Mouse (Mus musculus) bone marrow macrophage, adult 2 months (primary cell): Measurements from ENCODE around the gene Dusp10. TPM values are rescaled to one million over a fixed set of nuclear protein-coding genes. Genes with fewer than 3 reads are reported as not detected.

Source experiments
- H3K27ac ChIP-seq: 2 replicates; pipeline ENCODE4 v1.5.1; 2012; ENCODE audit warnings: low read depth, low read length; ENCODE audit not compliant: insufficient read depth
- H3K4me1 ChIP-seq: 2 replicates; pipeline ENCODE4 v1.6.1; 2012; ENCODE audit warnings: low read length; ENCODE audit not compliant: control insufficient read depth, insufficient read depth
- H3K4me3 ChIP-seq: 2 replicates; pipeline ENCODE4 v1.5.1; 2012; ENCODE audit warnings: mild to moderate bottlenecking, low read length, moderate library complexity; ENCODE audit not compliant: insufficient read depth
- CTCF ChIP-seq: IDR thresholded peaks from 2 replicates; pipeline ENCODE4 v1.5.1; 2012; ENCODE audit warnings: low read depth, mild to moderate bottlenecking, low read length, moderate library complexity
- POLR2A ChIP-seq: IDR thresholded peaks from 2 replicates; pipeline ENCODE4 v1.6.1; 2012; ENCODE audit warnings: mild to moderate bottlenecking, low read depth, low read length, borderline replicate concordance
- polyA plus RNA-seq: library from polyadenylated mRNA; stranded (reverse); fragments of >200 nt; gene quantifications from 2 replicates; pipeline ENCODE4 v1.2.4, GENCODE M21; 2012; ENCODE audit not compliant: missing spikeins, insufficient read depth, insufficient read length

Dusp10 gene
- polyA plus RNA-seq, 1 experiment, result 1.2 TPM

DNA sequence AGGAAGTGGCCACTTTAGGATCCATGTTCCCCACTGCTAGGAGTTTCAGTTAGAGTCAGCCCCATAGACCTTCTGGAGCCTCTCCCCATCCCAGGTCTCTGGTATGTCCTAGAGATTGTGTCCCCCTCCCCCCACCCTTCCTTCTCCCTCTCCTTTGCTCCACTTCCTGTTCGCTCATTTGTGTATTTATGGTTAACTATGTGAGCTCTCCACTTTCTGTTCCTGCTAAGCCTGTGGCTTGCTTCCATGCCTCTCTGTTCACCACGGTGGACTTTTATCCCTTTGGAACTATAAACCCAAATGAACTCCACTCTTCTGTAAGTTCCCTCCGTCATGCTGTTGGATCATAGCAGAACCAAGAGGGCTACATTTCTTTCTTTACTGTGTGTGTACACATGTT is 13.9 kb downstream of the Dusp10 start:
- Histone ChIP-seq H3K27ac (no peak overlapping the region), H3K4me3 (no peak overlapping the region), H3K4me1 (0 out of 2 replicates have a peak, but pooled peaks cover 8% of the 10 kb centered on the region)
- no peak for TF ChIP-seq CTCF
- no peak for TF ChIP-seq POLR2A

DNA sequence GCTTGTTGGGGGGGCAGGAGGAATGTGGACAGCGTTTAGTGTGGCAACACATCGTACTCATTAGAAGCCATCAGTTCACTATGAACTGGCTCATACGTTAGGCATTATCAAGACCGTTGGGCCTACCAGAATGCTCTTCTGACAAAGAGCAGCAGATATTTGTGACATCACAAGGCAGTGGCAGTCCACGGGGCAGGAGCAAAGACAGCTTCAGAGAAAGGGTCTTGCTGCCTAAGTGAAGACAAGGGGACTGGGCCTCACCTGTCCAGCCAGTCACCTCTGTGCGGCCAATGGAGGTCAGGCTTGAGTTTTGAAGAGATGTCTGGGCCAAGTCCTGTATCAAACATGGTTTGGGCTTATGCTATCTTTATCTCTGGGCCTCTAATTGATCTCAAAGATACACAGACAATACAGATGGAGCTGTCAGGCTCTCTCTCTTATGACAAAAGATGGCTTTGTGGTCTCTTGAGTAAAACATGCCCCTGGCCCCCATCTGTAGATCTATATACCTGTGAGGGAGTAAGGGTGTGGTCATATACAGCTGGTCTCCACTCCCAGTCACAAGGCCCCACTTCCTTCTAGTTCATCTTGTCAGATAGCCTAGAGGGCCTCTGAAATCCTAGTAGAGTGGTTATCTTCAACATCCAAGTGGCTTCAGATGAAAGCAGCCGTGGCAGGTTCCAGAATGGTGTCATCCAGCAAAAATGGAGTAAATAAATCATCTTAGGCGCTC is 17.1 kb downstream of the Dusp10 start:
- Histone ChIP-seq H3K4me1 (peaks cover 11% of the 10 kb centered on the region; the same call in 1 of the 2 replicates), H3K27ac (no peak overlapping the region), H3K4me3 (no peak overlapping the region)
- TF ChIP-seq CTCF, result no peak
- TF ChIP-seq POLR2A, result no peak

DNA sequence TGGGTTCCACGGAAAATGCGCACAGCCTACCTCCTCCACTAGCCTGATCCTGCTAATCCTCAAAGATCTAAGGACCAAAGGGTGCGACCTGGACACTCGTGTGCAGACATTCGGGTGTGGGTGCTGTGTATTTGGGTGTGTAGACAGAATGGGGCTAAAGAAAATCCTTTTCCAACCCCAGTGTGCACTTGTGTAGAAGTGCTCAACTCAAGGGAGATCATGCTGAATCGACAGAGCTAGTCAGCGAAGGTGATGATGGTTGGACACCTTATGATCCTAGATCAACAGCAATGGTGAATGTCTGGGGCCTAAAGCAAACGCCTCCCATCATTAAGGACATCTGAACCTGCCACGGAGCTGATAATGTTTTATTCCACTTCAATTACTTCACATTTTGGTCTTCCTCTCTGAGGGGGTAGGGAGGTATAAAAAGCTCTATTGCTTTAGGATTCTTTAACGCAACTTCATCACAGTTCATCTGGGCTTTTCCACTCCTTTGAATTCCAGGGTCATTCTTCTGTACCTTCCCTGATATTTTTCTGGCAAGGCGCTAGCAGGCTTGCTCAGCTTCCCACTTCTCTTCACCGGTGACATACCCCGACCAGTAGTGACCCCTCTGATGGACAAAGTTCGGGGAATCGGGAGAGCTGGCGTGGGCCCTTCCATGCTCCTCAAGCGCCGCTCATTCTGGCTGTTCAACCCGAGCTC is 19.7 kb downstream of the Dusp10 start:
- no peak for TF ChIP-seq CTCF
- no peak for TF ChIP-seq POLR2A
- peaks cover 3% of the 10 kb centered on the region; the same call in 1 of the 2 replicates for H3K4me1 ChIP-seq
- no peak overlapping the region for H3K27ac ChIP-seq
- peak overlapping the region; percentile 94 for H3K4me3 ChIP-seq

DNA sequence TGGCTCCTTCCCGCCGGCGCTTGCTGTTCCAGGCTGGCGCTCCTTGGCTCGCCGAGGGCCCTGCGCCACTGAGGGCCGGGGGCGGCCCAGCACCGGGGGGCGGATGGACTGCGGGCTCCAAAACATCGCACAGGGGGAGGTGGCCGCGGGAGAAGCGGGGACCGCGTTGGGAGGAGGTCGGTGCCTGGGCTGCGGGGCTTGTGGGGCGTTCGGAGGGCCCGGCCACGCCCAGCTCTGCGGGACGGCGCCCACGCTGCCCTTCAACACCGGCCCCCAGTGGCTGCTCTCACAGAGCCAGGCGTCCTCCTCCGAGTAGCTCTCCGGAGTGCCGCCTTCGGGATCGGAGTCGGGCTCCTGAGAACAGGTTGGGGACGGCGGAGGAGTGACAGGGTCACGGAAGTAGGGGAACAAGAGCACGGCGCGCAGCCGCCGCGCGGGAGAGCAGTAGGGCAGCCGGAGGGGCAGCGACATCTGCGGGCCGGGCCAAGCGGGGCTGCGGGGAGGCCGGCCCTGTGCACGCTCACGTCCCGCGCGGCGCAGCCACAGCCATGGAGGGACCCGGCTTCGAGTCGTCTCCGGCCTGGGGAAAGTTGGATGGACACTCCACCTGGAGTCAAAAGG is 20.4 kb downstream of the Dusp10 start:
- TF ChIP-seq CTCF, result no peak
- TF ChIP-seq POLR2A, result no peak
- peak overlapping the region; percentile 94 for H3K4me3 ChIP-seq

DNA sequence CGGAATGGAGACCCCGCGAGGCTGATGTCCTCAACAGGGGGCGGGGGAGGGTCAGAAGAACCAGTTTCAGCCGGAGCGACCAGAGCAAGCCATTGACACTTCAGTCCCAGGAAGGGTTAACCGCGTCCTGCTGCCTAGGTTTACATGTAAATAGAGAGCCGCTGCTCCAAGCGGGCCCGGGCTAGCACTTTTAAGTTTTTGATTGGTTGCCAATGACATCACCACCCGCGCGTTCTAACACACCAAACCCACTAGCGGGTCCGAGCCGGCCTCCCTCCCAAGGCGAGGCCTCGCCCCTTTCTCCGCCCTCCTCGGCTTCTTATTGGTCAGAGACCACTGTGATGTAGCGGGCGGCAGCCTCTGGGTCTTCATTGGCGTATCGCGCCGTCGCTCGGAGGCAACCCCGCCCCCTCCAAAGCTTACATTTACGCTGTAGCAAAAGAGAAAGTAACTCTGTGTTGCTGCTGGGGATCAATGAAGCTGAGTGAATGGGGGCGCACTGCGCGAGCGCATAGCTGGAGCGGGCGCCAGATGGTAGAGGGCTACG is 21.0 kb downstream of the Dusp10 start, which contains the start of gene 1700056E22Rik:
TSS of gene 1700056E22Rik (minus strand) at position 291 of the 547 bp plus-strand sequence.
- TF ChIP-seq POLR2A (no peak), CTCF (no peak)
- peak within 1 kb of the TSS; percentile 94 for H3K4me3 ChIP-seq
- H3K27ac ChIP-seq, result peak within 1 kb of the TSS; percentile 24
- H3K4me1 ChIP-seq, result peaks cover 3% of the 10 kb centered on the region; the same call in 1 of the 2 replicates

More for the DNA sequence above, 20.4 kb downstream of the Dusp10 start:
- peaks cover 3% of the 10 kb centered on the region; the same call in 1 of the 2 replicates for H3K4me1 ChIP-seq
- H3K27ac ChIP-seq, result peak overlapping the region; percentile 24

DNA sequence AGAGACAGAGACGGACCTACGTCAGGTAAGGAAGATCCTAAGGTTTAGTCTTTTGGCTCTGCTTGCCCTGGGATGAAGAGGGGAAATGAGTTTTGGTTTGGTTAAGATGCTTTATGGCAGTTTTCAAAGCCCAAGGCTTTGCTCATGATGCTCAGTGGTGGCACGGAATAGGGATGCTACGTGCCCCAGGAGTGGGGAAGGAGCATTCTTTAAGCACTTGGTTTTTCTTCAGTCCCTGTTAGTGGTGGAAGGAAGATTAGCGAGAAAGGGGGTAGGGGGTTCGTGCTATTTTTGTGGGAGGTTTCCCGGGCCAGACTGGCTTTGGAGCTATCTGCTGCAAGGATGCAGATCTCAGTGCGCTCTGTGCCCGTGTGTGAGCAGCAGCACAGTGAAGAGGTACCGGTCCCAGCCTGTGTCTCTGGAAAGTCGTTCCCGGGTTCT is 21.7 kb downstream of the Dusp10 start:
- no peak overlapping the region for H3K27ac ChIP-seq
- peaks cover 3% of the 10 kb centered on the region; the same call in 1 of the 2 replicates for H3K4me1 ChIP-seq
- peak overlapping the region; percentile 70 for H3K4me3 ChIP-seq
- TF ChIP-seq POLR2A (no peak), CTCF (no peak)

DNA sequence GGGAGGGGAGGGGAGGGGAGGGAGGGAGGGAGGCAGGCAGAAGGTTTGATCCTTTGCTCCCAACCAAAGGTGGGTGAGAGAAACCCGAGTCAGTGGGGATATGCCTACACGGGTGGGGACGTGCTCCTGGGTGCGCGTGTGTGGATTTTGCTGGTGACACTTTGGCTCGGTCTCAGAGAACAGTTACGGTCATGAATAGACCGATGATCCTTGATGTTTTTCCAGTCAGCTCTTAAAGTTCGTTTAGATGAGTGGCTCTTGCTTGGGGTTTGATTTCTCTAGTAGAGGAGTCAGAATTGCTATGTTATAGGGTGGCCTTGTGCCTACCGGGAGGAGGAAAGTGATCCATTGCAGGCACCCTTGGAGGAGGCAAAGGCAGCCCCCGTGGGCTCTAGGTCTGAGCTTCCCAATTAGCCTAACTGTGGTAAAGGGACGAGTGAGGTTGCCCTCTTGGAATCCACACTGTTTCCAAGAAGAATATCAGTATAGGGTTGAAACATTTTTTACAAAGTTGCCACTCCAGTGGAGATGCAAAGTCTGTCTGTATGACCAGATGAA is 22.3 kb downstream of the Dusp10 start:
- Histone ChIP-seq H3K4me1 (peaks cover 3% of the 10 kb centered on the region; the same call in 1 of the 2 replicates), H3K4me3 (no peak overlapping the region), H3K27ac (no peak overlapping the region)
- TF ChIP-seq POLR2A (no peak), CTCF (no peak)

DNA sequence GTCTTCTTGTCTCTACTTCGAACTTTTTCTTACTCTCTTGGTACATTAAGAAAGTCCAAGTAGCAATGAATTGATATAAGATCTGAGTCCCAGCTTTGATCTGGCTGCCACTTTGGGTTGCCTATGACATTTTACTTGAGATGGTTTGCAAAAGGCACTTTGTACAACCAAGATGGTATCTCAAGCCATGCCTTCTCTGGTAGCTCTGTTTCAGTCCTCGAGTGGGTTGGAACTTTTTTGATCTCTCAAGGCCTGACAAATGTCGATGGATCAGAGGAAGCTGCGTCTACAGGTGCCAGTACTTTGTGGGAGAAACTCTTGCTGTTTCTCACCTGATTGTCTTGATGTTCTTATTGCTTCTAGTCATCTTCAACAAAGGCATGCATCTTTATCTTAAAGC is 24.7 kb downstream of the Dusp10 start:
- H3K4me3 ChIP-seq, result no peak overlapping the region
- H3K4me1 ChIP-seq, result peaks cover 15% of the 10 kb centered on the region
- no peak for TF ChIP-seq POLR2A
- no peak for TF ChIP-seq CTCF

DNA sequence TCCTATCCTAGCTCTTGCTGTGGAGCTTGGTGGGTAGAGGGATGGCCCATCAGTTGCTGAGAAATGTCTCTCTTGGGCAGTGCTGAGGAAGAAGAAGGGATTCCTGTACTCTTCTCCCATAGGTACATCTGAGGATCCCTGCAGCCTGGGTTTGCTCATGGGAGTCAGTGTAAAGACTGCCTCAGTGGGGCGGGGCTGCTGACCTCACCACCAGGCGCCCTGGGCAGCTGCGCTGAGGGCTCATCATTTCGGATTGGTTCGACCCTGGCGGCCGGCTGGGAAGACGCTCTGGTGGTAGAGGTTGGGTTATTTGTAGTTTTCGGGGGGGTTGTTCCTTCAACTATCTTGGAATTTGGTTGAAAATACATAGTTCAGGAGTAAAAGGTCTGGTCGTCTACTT is 26.2 kb downstream of the Dusp10 start:
- TF ChIP-seq POLR2A (no peak), CTCF (no peak)
- Histone ChIP-seq H3K4me1 (peaks cover 16% of the 10 kb centered on the region), H3K27ac (no peak overlapping the region), H3K4me3 (no peak overlapping the region)

More for the DNA sequence above, 24.7 kb downstream of the Dusp10 start:
- H3K27ac ChIP-seq, result no peak overlapping the region
